Mouse (Mus musculus) hindbrain, embryonic 14.5 days (tissue): ENCODE measurements around the gene Cdh12. TPM values are rescaled to one million over a fixed set of nuclear protein-coding genes. Genes with fewer than 3 reads are reported as not detected.
A peak's percentile ranks its signal among the peaks of the same experiment; 100 is the strongest.
"Not testable (repeated sequence)": the region's sequence is repeated elsewhere in the genome, so short reads cannot be mapped to it uniquely, and the experiment has no call there.

ENCODE experiments used
- ATAC-seq: fragments of 200-750 bp; cut with Nextera tagmentation; 2 replicates; pipeline ENCODE4 v1.8.0; 2017; ENCODE audit warnings: moderate number of reproducible peaks, mild to moderate bottlenecking, moderate TSS enrichment, moderate library complexity; ENCODE audit not compliant: low FRiP score
- DNase-seq: peaks from one replicate; pipeline ENCODE4 v3.0.0-alpha.2; 2015; ENCODE audit warnings: low spot score
- H3K27ac ChIP-seq: fragments of 300-500 bp; sonication (generic); 2 replicates; pipeline ENCODE4 v1.5.1; 2014; ENCODE audit warnings: mild to moderate bottlenecking, moderate library complexity
- H3K27me3 ChIP-seq: fragments of 300-500 bp; sonication (generic); 2 replicates; pipeline ENCODE4 v1.6.1; 2014; ENCODE audit warnings: mild to moderate bottlenecking, low read length, mixed read lengths; ENCODE audit not compliant: control insufficient read depth, insufficient read depth
- H3K36me3 ChIP-seq: fragments of 300-500 bp; sonication (generic); replicated peaks from 2 replicates; pipeline ENCODE4 v1.6.1; 2014; ENCODE audit not compliant: control insufficient read depth, insufficient read depth
- H3K4me1 ChIP-seq: fragments of 300-500 bp; sonication (generic); replicated peaks from 2 replicates; pipeline ENCODE4 v1.6.1; 2014; ENCODE audit warnings: antibody characterized with exemption, low read length, mixed read lengths; ENCODE audit not compliant: control insufficient read depth, insufficient read depth
- H3K4me2 ChIP-seq: fragments of 300-500 bp; sonication (generic); replicated peaks from 2 replicates; pipeline ENCODE4 v1.6.1; 2014; ENCODE audit warnings: mild to moderate bottlenecking, moderate library complexity
- H3K4me3 ChIP-seq: fragments of 300-500 bp; sonication (generic); replicated peaks from 2 replicates; pipeline ENCODE4 v1.5.1; 2014; ENCODE audit warnings: mild to moderate bottlenecking, low read length
- H3K9ac ChIP-seq: fragments of 300-500 bp; sonication (generic); 2 replicates; pipeline ENCODE4 v1.6.1; 2014
- H3K9me3 ChIP-seq: fragments of 300-500 bp; sonication (generic); 2 replicates; pipeline ENCODE4 v1.6.1; 2016; ENCODE audit warnings: low read length; ENCODE audit not compliant: control insufficient read depth
- WGBS: fragments of 180-500 bp; shearing (Covaris S2); extraction: QIAGEN DNeasy Blood & Tissue Kit; methylation state at CpG from one replicate; pipeline ENCODE4 v1.1.7; 2014; 5-methylcytosine and 5-hydroxymethylcytosine counted together
- polyA plus RNA-seq: library from polyadenylated mRNA; unstranded; fragments of >200 nt; fragmentation: Nextera tagmentation; extraction: Ambion mirVana; gene quantifications from 2 replicates; pipeline ENCODE4 v1.2.1, GENCODE M21; 2014

Cdh12 gene
- polyA plus RNA-seq, 1 experiment from 2014 or later = 9.7 TPM

DNA sequence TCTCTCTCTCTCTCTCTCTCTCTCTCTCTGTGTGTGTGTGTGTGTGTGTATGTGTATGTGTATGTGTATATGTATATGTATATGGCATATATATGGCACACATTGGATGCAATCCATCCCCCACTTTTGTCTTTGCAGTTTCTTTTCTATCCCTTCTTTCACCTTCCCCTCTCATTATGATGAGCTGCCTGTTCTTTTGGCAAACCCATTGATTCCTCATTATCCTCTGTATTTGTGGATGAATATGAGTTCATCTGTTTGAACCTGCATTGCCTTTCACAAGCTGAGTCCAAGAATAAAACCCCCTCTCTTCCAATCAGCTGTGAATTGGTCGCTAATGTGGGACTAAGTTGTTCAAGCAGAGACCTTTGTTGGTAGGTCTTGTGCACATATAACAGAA lies 218.9 kb downstream of the Cdh12 start:
- 71% methylated on average over 1 of the region's 1 CpGs for WGBS
- Histone ChIP-seq H3K9me3 (no peaks in the 10 kb centered on the region), H3K4me2 (no peak overlapping the region), H3K27me3 (no peaks in the 10 kb centered on the region), H3K4me3 (no peak overlapping the region), H3K9ac (no peak overlapping the region), H3K27ac (no peak overlapping the region), H3K36me3 (no peaks in the 10 kb centered on the region), H3K4me1 (no peaks in the 10 kb centered on the region)
- ATAC-seq = no peak
- no peak for DNase-seq

DNA sequence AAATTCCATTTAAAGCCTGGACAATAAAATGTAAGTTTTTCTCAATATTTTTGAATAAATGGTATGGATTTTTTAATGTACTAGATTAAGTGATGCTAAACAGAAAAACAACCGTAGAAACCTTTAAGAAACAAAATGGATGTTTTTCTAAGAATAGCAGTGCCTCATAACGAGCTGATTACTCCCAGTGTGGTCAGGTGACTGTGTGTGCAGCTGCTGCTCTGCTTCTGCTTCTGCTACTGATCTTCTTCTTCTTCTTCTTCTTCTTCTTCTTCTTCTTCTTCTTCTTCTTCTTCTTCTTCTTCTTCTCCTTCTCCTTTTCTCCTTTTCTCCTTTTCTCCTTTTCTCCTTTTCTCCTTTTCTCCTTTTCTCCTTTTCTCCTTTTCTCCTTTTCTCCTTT lies 220.4 kb downstream of the Cdh12 start:
- not testable (repeated sequence) for DNase-seq, H3K9me3 ChIP-seq, H3K27ac ChIP-seq, ATAC-seq, H3K27me3 ChIP-seq, H3K36me3 ChIP-seq, H3K4me3 ChIP-seq, H3K9ac ChIP-seq, H3K4me2 ChIP-seq, H3K4me1 ChIP-seq
- WGBS = 71% methylated on average over 2 of the region's 2 CpGs

DNA sequence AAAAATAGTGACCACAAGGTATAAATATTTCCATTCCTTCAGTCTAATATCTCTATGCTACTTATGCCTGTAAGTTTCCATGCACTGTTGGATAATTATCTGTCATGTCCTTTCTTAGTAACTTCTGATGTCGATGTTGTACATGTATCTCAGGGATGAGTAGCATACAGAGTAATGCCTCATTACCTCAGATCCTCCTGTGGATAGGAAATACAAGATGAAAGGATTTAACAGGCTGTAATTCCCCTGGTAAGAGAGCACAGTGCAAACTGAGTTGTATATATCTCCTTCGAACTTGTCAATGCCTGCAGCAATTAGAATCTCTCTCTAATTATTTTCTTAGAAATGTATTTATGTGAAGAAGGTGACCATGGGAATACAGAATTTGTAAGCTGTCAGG lies 233.7 kb downstream of the Cdh12 start:
- Histone ChIP-seq H3K27me3 (no peaks in the 10 kb centered on the region), H3K4me3 (no peak overlapping the region), H3K9me3 (no peaks in the 10 kb centered on the region), H3K4me1 (no peaks in the 10 kb centered on the region), H3K27ac (no peak overlapping the region), H3K4me2 (no peak overlapping the region), H3K9ac (no peak overlapping the region), H3K36me3 (no peaks in the 10 kb centered on the region)
- WGBS = 66% methylated on average over 2 of the region's 2 CpGs
- ATAC-seq (0 out of 2 replicates have a peak, but pooled peaks have one; percentile 21), DNase-seq (no peak)

DNA sequence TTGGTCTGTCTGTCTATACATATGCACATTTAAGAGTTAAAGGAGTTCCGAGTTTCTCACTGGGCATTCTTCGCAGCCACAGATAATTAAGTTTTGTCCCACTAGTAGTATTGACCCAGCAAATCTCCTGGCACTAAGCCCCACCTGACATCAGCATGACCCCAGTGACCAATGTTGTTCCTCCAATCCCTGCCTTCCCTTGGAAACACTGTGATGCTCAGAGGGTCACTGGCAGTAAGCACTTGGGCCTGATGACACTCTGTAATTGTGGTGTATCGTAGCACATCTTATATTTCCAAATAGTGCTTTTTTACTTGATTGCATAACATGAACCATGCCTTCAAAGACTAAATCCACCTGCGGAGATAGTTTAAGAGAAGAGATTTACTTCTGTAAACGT lies 235.1 kb downstream of the Cdh12 start:
- H3K27me3 ChIP-seq = no peaks in the 10 kb centered on the region
- H3K4me1 ChIP-seq = no peaks in the 10 kb centered on the region
- 68% methylated on average over 5 of the region's 5 CpGs for whole genome bisulfite sequencing
- no peak overlapping the region for H3K4me3 ChIP-seq
- H3K27ac ChIP-seq = no peak overlapping the region
- no peak overlapping the region for H3K9ac ChIP-seq
- DNase-seq (no peak), ATAC-seq (no peak)
- H3K4me2 ChIP-seq = no peak overlapping the region
- H3K9me3 ChIP-seq = no peaks in the 10 kb centered on the region
- H3K36me3 ChIP-seq = no peaks in the 10 kb centered on the region

DNA sequence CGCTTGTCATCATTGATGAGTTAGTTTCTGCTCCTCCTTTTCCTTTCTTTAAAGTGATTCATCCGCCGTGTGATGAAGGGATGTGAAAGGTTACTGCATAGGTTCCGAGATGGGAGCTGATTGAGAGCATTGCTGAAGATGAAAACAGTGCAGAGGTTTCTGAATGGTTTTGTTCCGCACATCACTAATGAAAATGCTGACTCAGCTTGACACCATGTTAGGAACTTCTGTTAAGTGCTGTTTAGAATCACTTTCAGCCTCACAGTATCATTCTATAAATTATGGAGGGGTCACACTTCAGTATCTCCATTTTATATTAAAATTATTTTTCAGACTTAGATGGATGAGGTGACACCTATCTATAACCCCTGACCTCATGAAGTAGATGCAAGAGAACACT lies 247.2 kb downstream of the Cdh12 start:
- Histone ChIP-seq H3K4me2 (no peak overlapping the region), H3K4me3 (no peak overlapping the region), H3K9ac (no peak overlapping the region), H3K27me3 (no peaks in the 10 kb centered on the region), H3K9me3 (no peaks in the 10 kb centered on the region), H3K4me1 (no peaks in the 10 kb centered on the region), H3K27ac (no peak overlapping the region), H3K36me3 (no peaks in the 10 kb centered on the region)
- DNase-seq (no peak), ATAC-seq (no peak)
- 79% methylated on average over 5 of the region's 5 CpGs for WGBS

DNA sequence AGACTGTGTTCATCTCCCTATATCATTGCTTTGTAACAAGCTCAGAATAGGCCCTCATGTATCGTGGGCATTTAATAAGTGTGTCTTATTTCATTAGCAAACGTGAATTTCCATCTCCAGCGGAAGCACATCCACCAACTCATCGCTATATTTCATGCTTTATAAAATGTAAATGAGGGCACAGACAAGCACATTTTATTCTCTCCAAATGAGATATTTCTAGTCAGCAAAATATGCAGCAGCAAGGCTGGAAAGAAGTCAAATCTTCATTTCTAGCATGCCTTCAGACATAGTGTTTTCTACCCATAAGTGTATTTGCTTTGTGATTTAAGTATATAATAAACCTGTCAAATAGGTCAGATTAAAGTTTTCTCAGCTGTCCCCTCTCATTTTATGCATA lies 262.8 kb downstream of the Cdh12 start:
- Histone ChIP-seq H3K9ac (no peak overlapping the region), H3K4me3 (no peak overlapping the region), H3K27me3 (no peaks in the 10 kb centered on the region), H3K36me3 (no peaks in the 10 kb centered on the region), H3K4me1 (no peaks in the 10 kb centered on the region), H3K27ac (no peak overlapping the region), H3K9me3 (no peaks in the 10 kb centered on the region), H3K4me2 (no peak overlapping the region)
- 84% methylated on average over 4 of the region's 4 CpGs for WGBS
- ATAC-seq = no peak
- DNase-seq = no peak

DNA sequence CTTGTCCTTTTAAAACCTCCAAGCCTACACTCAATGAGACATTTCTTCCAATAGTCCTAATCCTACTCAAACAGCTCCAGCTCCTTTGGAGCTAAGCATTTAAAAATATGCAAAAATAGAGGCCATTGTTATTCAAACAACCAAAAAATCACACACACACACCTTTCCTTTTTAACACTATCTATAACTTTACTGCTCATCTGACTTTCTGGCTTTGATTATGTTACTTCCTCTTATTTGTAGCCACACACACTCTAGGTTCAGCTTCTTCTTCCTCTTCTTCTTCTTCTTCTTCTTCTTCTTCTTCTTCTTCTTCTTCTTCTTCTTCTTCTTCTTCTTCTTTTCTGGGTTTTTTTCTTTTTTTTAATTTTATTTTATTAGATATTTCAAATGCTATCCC lies 323.2 kb downstream of the Cdh12 start:
- no peaks in the 10 kb centered on the region for H3K9me3 ChIP-seq
- no peak overlapping the region for H3K4me2 ChIP-seq
- H3K4me3 ChIP-seq = no peak overlapping the region
- no peak for DNase-seq
- H3K27ac ChIP-seq = no peak overlapping the region
- no peak for ATAC-seq
- no peaks in the 10 kb centered on the region for H3K27me3 ChIP-seq
- no peaks in the 10 kb centered on the region for H3K4me1 ChIP-seq
- H3K36me3 ChIP-seq = no peaks in the 10 kb centered on the region
- no peak overlapping the region for H3K9ac ChIP-seq

DNA sequence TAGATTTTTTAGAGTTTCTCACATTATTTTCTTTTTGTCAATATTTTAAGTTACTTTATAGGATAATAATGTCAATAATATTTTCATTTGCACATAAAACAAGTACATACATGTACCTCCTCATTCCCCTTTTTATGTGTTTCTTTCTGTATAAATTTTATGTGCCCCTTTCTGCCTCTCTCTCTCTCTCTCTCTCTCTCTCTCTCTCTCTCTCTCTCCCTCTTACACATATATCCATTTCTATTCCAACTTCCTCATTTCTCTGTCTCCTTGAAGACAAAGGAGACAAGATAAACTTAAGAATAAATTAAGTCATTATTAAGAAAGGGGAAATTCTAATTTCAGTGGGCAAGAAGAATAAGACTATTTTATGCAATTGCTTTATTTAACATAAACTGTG lies 324.4 kb downstream of the Cdh12 start:
- Histone ChIP-seq H3K36me3 (no peaks in the 10 kb centered on the region), H3K9me3 (no peaks in the 10 kb centered on the region), H3K4me1 (no peaks in the 10 kb centered on the region), H3K27me3 (no peaks in the 10 kb centered on the region), H3K27ac (no peak overlapping the region), H3K4me2 (no peak overlapping the region), H3K9ac (no peak overlapping the region), H3K4me3 (no peak overlapping the region)
- DNase-seq (no peak), ATAC-seq (no peak)

DNA sequence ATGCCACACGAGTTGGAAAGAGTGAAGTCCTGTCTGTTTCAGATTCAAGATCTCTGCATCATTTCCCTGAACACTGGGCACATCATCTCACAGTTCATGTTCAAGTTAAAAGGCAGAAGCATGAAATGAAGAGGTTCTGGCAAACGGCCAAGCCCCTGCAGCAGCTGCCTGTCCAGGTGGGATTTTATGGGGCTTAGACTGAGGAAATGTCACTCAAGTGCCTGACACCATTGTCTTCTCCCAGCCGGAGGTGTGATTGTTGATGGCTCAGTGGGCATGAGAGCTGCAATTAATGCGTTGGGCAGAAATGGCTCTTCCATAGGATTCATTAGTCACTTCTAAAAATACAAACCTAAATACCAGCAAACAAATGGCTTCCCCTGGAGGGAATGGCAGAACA lies 347.9 kb downstream of the Cdh12 start:
- H3K4me3 ChIP-seq = no peak overlapping the region
- 31% methylated on average over 4 of the region's 4 CpGs for WGBS
- no peaks in the 10 kb centered on the region for H3K36me3 ChIP-seq
- H3K4me2 ChIP-seq = no peak overlapping the region
- H3K27me3 ChIP-seq = no peaks in the 10 kb centered on the region
- H3K27ac ChIP-seq = no peak overlapping the region
- peaks cover 3% of the 10 kb centered on the region; the same call in 1 of the 2 replicates for H3K4me1 ChIP-seq
- H3K9ac ChIP-seq = no peak overlapping the region
- ATAC-seq (no peak), DNase-seq (peak; percentile 42)
- H3K9me3 ChIP-seq = no peaks in the 10 kb centered on the region

DNA sequence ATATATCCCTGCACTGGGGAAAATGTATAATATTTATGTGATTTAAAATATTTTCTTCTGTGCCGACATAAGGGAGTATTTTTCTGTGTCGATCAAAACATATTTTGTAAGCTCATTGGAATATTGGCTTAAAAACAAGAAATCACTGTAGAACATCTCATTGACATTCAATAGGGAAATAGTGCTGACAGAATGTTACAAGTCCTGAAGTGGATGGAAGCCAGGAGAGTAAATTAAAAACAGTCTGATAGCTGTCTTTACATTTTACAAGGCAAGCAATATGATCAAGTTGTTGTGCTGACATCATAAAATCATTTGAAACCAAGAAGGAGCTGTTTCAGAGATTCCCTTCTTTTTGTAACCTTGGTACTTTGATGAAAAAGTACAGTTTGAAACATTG lies 349.5 kb downstream of the Cdh12 start:
- no peak for DNase-seq
- H3K9ac ChIP-seq = no peak overlapping the region
- H3K27me3 ChIP-seq = no peaks in the 10 kb centered on the region
- no peaks in the 10 kb centered on the region for H3K36me3 ChIP-seq
- ATAC-seq = no peak
- 86% methylated on average over 2 of the region's 2 CpGs for WGBS
- no peak overlapping the region for H3K27ac ChIP-seq
- no peak overlapping the region for H3K4me2 ChIP-seq
- H3K4me1 ChIP-seq = peaks cover 3% of the 10 kb centered on the region; the same call in 1 of the 2 replicates
- no peak overlapping the region for H3K4me3 ChIP-seq
- no peaks in the 10 kb centered on the region for H3K9me3 ChIP-seq
